Mouse (Mus musculus): ENCODE data around the gene Arl5c.

Gene Arl5c

DNA sequence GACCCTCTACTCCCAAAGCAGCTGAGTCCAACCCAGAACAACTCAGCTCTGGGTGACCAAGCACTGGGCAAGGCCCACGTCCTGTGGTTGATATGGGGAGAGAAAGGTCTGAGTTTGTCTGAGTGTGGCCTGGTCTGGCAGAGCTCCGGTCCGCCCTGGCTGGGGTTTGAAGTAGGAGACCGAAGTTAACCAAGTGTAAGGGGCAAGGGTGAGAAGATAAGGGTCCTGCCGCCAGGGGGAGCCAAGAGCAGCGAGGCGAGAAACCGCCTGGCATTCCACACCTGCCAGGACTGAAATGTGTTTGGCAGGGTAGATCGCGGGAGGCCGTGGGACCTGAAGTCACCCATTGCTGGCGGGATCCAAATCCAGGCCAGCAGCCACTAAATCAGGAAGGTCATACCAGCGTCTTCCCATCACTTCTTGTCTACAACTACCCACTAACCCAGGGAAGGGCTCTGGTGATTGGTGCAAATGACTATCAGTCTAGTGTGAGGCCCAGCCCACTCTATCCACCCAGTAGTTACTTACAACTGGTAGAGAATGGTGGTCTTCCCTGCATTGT, 1.4 kb downstream of the Arl5c start:
- DNase-seq (ENCODE audit: low spot score in 2 of 2), result no peak

DNA sequence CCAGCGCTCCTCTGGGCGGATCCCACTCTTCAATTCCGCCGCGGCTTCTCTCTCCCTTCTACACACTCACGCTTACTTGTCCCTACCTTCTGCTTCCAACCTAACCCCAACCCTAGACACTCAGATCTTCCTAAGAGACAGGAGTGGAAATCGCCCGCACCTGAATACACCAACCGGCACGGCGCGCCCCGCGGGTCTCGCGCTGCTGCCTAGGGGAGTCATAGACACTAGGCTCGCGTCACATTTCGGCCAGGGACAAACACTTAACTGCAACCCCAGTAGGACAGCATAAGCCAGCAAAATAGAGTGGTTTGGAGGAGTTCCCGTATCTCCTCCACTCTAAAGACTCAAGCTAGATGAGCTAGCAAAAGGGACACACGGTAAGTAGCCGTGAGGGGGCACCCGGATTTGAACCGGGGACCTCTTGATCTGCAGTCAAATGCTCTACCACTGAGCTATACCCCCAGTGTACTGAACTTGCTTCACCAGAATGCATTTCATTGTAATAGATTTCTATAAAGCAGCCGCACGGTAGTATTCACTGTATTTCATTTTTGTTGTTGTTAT, 7.4 kb downstream of the Arl5c start:
- peak; percentile 84 to 87 for DNase-seq (ENCODE audit: low spot score in 2 of 2)

- DNase-seq (ENCODE audit: low spot score in 2 of 2), result peak; percentile 93 to 94
Observed at GRCm38 (mm10) chr11:97987551-97988526, 8.1 kb downstream of the Arl5c start.

DNA sequence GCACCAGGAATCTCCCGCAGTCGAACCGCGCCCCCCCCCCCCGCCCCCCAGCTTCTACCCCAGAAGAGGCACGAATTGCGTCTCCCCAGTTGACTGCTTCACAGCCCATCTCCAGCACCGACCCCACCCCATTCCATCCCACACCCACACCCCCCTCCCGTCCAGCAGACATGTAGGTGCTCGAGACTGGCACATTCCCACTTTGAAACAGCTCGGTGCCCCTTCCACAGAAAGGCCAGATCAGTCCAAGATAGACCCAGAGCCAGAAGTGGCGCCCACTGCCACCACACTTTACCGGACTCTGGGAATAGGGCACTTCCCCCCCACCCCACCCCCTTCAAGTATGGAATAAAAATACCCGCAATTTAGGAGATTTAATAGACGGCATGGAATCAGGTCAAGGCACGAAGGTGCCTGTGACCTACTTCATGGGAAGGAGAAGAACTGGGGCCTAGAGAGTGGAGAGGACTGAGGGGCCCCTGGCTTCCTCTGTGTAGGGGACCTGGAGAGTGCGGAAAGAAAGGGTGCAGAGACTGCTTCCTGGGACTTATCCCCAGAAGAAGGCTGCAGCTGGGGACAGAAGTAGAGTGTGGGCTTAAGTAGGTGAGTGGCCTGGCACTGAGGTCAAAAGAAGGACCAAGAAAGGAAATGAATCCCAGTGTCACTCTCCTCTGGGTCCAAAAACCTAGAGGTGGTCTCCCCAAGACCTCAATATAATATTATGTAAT, 9.1 kb downstream of the Arl5c start:
- DNase-seq (ENCODE audit: low spot score in 2 of 2), result no peak

DNA sequence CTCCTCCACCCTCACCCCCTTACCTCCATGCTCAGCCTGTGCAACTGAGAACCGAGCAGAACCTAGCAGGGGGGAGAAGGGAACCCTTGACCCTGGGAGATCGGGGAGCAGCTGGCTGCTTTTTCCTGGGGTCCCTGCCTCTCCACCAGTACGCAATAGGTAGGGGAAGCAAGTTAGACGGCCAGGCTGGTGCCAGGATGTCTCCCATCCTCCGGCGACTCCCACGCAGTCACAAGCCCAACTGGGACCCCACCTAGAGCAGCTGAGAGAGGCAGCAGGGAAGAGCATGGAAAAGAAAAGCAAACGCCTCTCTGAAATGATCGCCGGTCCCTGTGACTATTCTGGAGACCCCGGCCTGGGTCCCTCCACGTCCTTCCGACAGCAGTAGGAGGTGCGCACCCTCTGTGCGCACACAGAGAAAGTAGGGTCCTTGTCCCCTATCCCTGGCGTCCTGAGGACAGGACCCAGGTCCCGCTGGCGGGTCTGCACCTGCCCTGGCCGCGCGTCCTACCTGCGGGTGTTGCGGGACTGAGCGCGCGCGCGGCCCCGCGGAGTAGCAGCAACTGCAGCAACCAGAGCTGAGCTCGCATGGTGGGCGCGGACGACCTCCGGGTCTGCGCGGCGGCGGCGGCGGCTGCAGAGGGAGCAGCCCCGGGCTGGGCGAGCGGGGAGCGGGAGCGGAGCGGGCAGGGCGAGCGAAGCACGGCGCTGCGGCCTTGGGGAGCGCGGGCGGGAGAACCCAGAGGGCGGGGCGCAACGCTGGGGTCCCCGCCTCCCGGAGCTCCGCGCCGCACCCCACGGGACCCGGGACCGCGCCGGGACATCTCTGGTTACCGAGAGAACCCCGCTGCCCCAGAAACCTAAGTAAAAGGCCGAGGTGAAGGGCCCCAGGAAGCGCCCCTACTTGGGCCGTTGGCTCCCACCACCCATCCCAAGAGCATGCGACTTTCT, 10.0 kb downstream of the Arl5c start, which contains the start of gene Plxdc1:
Plxdc1 (minus strand) TSS at position 718 of the 951 bp plus-strand sequence.
- no peak for DNase-seq (ENCODE audit: low spot score in 2 of 2)

GRCm38 (mm10) chr11:97983983-97984382, 12.0 kb downstream of the Arl5c start:
- DNase-seq (ENCODE audit: low spot score in 2 of 2), result no peak

- DNase-seq (ENCODE audit: low spot score in 2 of 2), result no peak
Observed at GRCm38 (mm10) chr11:97983506-97983905, 12.5 kb downstream of the Arl5c start.

GRCm38 (mm10) chr11:97982721-97983120, 13.3 kb downstream of the Arl5c start:
- no peak for DNase-seq (ENCODE audit: low spot score in 2 of 2)

GRCm38 (mm10) chr11:97980531-97980966, 15.4 kb downstream of the Arl5c start:
- no peak for DNase-seq (ENCODE audit: low spot score in 2 of 2)

GRCm38 (mm10) chr11:97979824-97980495, 16.0 kb downstream of the Arl5c start:
- DNase-seq (ENCODE audit: low spot score in 2 of 2), result no peak

- DNase-seq (ENCODE audit: low spot score in 2 of 2), result no peak
Observed at GRCm38 (mm10) chr11:97978392-97978791, 17.6 kb downstream of the Arl5c start.

DNA sequence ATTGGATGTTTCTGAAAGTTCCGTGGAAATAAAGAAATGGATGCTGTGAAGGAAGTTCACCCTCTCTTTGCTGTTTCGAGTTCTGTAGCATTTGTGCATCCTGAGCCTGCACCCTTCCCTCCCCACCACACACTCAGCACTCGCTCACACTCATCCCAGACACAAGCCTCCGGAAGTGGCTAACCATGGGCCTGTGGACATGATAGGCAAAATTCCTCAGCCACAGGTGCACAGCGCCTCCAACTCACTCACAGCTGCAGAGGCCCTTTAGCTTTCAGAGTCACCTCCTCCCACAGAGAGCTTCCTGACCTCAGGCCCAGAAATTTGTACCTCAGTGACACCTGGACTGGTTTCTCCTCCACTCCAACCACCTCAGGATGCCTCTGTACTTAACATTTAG, 18.2 kb downstream of the Arl5c start:
- DNase-seq (ENCODE audit: low spot score in 2 of 2), result no peak

DNA sequence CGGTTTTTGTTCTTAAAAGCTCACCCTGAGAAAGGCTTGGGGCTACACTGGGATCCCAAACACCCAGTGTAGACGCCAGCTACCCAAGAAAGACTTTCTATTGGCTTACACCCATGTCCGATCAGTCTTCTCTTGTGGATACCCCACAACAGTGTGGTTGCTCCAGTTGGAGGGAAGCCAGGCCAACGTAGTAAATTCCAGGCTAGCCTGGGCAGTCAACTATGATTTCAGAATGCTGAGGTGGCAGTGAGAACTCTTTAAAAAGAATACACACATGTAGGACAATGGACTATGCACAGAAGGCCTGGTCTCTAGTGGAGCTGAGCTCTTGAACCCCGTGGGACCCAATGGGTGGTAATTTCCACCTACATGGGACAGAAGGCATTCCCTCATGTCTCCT, 21.2 kb downstream of the Arl5c start:
- DNase-seq (ENCODE audit: low spot score in 2 of 2), result no peak

DNA sequence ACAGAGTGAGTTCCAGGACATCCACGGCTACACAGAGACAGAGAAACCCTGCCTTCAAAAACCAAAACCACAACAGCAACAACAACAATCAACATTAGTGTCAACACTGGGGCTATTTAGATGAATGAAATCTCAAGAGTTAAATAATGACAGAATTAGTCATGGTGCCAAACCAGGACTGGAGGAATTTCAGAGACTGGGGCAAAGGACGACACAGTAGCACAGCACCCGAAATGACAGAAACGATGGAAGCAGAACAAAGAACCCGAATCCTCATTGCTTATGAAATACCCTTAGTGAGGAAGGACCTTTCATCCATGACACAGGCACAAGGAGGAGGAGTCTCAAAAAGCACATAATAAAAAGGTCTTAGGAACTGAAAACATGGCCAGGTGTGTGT, 21.8 kb downstream of the Arl5c start:
- no peak for DNase-seq (ENCODE audit: low spot score in 2 of 2)

GRCm38 (mm10) chr11:97972434-97972833, 23.5 kb downstream of the Arl5c start:
- no peak for DNase-seq (ENCODE audit: low spot score in 2 of 2)

GRCm38 (mm10) chr11:97971232-97971631, 24.7 kb downstream of the Arl5c start:
- peak; percentile 85 to 88 for DNase-seq (ENCODE audit: low spot score in 2 of 2)

DNA sequence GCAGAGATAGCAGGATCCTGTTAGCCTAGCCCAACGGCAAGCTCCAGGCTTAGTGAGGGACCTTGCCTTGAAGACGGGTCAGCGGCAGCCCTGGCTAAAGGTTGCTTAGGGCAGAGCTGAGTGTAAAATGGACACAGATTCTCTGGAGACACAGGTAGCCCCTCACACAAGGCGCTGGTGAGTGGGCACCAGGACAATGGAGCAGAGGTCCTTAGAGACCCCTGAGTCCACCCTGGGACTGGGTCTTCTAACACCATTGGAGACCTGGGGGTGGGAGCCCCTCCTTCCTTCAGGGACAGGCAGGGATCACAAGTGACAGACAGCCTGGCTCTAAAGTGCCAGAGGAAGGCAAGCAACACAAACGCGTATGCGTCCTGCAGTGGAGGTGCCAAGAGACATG, 25.2 kb downstream of the Arl5c start:
- DNase-seq (ENCODE audit: low spot score in 2 of 2), result no peak

GRCm38 (mm10) chr11:97968385-97968784, 27.6 kb downstream of the Arl5c start:
- no peak for DNase-seq (ENCODE audit: low spot score in 2 of 2)

GRCm38 (mm10) chr11:97967114-97967513, 28.9 kb downstream of the Arl5c start:
- no peak for DNase-seq (ENCODE audit: low spot score in 2 of 2)

GRCm38 (mm10) chr11:97960907-97961306, 35.1 kb downstream of the Arl5c start:
- DNase-seq (ENCODE audit: low spot score in 2 of 2), result no peak
